In the genomic region with DNA sequence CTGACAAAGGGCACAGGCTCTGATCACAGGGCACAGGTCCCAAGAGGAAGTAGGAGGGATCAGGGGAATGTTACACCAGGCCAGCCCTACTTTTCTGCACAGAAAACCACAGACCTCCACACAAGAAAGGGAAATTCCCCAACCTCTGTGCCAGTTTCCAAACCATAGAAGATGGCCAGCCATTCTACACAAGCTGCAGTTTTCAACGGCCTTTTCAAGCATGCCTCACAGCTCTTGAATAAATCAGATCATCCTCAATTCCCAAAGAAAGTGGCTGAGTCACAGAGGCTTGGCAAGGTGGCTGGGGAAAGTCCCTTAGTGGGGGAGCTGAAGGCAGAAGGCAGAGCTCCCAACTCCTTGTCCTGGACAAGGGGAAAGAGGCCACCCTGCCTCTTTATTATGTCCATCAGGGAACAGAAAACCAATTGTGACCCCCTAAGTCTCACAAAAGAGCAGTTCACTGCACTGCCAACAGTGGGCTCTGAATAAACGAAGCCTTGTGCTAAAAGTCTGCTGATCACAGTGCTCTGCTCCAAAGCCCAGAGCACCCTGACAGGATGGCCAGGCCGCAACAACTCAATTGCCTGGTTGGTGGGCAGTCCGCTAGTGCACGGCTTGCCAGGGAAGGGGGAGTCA, we compare ENCODE assay signal across 10 mouse cellular contexts.
DNase-seq lines count a peak whose midpoint lies in the region; ATAC-seq and TF ChIP-seq lines count a peak whose summit lies in the region.
"Had no signal": no experiment of that assay in that cellular context is flagged by ENCODE, and none has a peak within 500 bp of the region (broad histone marks: within the 10 kb centered on the region; RNA-seq: fewer than 3 reads in every experiment).

No protein-coding gene starts in this region.

- H3K9ac ChIP-seq in forebrain, embryonic 13.5 days, result no peak overlapping the region
- H3K9ac ChIP-seq in forebrain, embryonic 12.5 days, result no peak overlapping the region
- H3K9ac ChIP-seq in liver, embryonic 11.5 days (ENCODE audit: low read depth, low read length), result no peak overlapping the region
- H3K9ac ChIP-seq: lung, embryonic 14.5 days had no signal

- no peak overlapping the region for H3K4me3 ChIP-seq in forebrain, embryonic 13.5 days
- no peak overlapping the region for H3K4me3 ChIP-seq in forebrain, embryonic 12.5 days (replicated peaks)
- H3K4me3 ChIP-seq in liver, embryonic 11.5 days (ENCODE audit: low read depth, low read length), result no peak overlapping the region
- H3K4me3 ChIP-seq: erythroblast, embryonic 14.5 days had no signal

- WGBS in forebrain, embryonic 13.5 days, result 35% methylated on average over 5 of the region's 5 CpGs
- 23% methylated on average over 5 of the region's 5 CpGs for WGBS in forebrain, embryonic 12.5 days
- 82% methylated on average over 5 of the region's 5 CpGs for WGBS in liver, embryonic 11.5 days

- no peaks in the 10 kb centered on the region for H3K9me3 ChIP-seq in forebrain, embryonic 13.5 days (replicated peaks)
- H3K9me3 ChIP-seq in forebrain, embryonic 12.5 days, result no peaks in the 10 kb centered on the region
- H3K9me3 ChIP-seq in liver, embryonic 11.5 days (ENCODE audit: control insufficient read depth, low read length), result no peaks in the 10 kb centered on the region

- no peak for TF ChIP-seq POLR2A in brain, embryonic 14.5 days (IDR thresholded peaks at IDR 0.05; ENCODE audit: borderline replicate concordance, extremely low read depth, insufficient read depth, insufficient read length, poor library complexity, severe bottlenecking)

- H3K36me3 ChIP-seq in forebrain, embryonic 13.5 days (ENCODE audit: poor library complexity, severe bottlenecking), result no peaks in the 10 kb centered on the region
- H3K36me3 ChIP-seq in forebrain, embryonic 12.5 days (replicated peaks), result no peaks in the 10 kb centered on the region
- no peaks in the 10 kb centered on the region for H3K36me3 ChIP-seq in liver, embryonic 11.5 days (ENCODE audit: control insufficient read depth, insufficient read depth, low read length)

- H3K27ac ChIP-seq in forebrain, embryonic 13.5 days, result no peak overlapping the region
- H3K27ac ChIP-seq in forebrain, embryonic 12.5 days, result no peak overlapping the region
- no peak overlapping the region for H3K27ac ChIP-seq in liver, embryonic 11.5 days (ENCODE audit: low read depth, low read length)

- DNase-seq in brain, embryonic 14.5 days (ENCODE audit: low read depth), result peak; percentile 68
- DNase-seq in frontal cortex, postnatal 25 days (ENCODE audit: low spot score in 2 of 2), result peak; percentile 22 to 39
- DNase-seq in left cerebral cortex, adult 11 months (ENCODE audit: low spot score), result peak; percentile 67
- peak; percentile 76 for DNase-seq in right cerebral cortex, adult 18-20 months
- DNase-seq in liver, embryonic 11.5 days (ENCODE audit: low spot score), result no peak
- DNase-seq: lung, embryonic 14.5 days had no signal

- H3K27me3 ChIP-seq in forebrain, embryonic 13.5 days, result no peaks in the 10 kb centered on the region
- no peaks in the 10 kb centered on the region for H3K27me3 ChIP-seq in forebrain, embryonic 12.5 days
- H3K27me3 ChIP-seq in liver, embryonic 11.5 days (replicated peaks; ENCODE audit: control insufficient read depth, insufficient read depth, low read length), result no peaks in the 10 kb centered on the region

- peak; percentile 36; the same call in 1 of the 2 replicates for ATAC-seq in forebrain, embryonic 13.5 days
- no peak for ATAC-seq in forebrain, embryonic 12.5 days (ENCODE audit: low FRiP score)
- no peak for ATAC-seq in liver, embryonic 11.5 days (replicated peaks; ENCODE audit: low FRiP score)
- ATAC-seq in erythroblast, adult 5-6 weeks (replicated peaks; ENCODE audit: low FRiP score, poor library complexity, severe bottlenecking), result no peak

- no peak overlapping the region for H3K4me2 ChIP-seq in forebrain, embryonic 13.5 days
- H3K4me2 ChIP-seq in forebrain, embryonic 12.5 days, result no peak overlapping the region
- no peak overlapping the region for H3K4me2 ChIP-seq in liver, embryonic 11.5 days
- H3K4me2 ChIP-seq: lung, embryonic 14.5 days had no signal

- H3K4me1 ChIP-seq in forebrain, embryonic 13.5 days, result no peaks in the 10 kb centered on the region
- peaks cover 7% of the 10 kb centered on the region for H3K4me1 ChIP-seq in forebrain, embryonic 12.5 days
- H3K4me1 ChIP-seq in liver, embryonic 11.5 days (replicated peaks; ENCODE audit: control insufficient read depth, insufficient read depth, low read length), result no peaks in the 10 kb centered on the region

- no peak for TF ChIP-seq CTCF in brain, embryonic 14.5 days (IDR thresholded peaks at IDR 0.05; ENCODE audit: borderline replicate concordance, extremely low read depth, insufficient read depth, insufficient read length)
